Mouse (Mus musculus) embryo, embryonic 9.5 days (tissue): ENCODE data around the gene Mgat4e.
A peak's percentile ranks its signal among the peaks of the same experiment; 100 is the strongest.
"Not testable (repeated sequence)": the region's sequence is repeated elsewhere in the genome, so short reads cannot be mapped to it uniquely, and the experiment has no call there.

ENCODE experiments used
- DNase-seq: peaks from one replicate; pipeline ENCODE4 v3.0.0-alpha.2; 2017; ENCODE audit errors: extremely low spot score

The Mgat4e gene

DNA sequence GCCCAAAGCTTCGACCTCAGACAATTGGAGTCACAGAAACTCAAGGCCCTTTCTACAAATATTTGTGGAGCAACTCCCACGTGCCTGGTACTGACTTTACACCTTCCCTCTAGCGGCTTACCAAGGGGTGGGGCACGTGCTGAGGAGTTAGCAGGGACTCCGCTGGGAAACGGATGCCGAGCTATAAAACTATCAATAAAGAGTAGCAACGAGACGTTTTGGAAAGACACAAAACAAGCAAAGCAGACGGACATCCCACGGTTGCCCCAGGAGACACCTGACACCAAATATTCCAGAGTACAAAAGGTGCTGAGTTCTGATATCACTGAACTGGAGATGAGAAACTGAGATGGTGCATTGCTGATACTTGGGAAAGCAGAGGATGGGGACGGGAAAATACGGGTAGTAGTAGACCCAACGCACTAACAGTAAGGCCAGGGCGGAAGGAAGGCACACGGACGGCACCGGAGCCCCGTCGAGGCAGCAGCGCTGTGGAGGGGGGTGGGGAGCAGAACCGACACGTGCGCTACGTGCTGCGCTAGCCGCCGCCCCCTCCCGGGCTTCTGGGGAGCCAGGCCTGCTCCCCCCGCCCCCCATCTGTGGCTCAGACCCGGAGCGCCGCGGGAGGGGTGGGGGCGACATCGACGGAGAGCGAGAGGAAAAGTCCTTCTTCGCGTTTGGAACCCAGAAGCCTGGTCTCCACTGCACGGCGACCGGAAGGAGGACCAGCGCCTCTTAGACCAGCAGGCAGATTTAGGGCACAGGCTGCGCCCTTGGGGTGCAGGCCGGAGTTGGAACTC, 6.6 kb upstream of the Mgat4e start:
- DNase-seq = no peak

DNA sequence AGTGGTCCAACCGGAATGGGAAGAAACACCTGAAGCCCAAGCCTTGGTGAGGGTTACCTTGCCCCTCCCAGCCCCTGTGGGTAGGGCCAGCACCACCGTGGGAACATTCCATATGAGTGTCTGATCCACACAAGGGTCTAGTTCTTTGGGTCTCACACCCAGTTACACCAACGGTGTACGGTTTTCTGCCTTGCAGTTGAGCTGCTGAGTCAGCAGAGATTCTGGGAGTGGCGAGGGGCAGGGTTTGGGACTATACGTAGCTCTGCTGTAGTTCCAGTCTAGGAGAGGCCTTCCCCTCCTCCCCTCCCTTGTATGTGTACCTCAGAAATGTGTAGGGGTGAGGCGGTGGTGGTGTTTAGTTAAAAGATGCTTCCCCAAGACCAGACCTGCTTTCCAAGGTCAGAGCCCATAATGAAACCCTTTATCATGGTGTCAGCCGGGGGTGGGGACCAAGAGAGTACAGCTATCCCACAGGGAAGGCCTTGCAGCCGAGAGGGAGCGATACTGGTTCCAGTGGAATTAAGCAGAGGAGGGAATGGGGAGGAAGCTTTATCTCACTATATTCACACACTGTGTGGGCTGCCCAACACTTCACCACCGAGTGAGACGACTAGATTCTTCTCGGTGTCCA, 5.9 kb upstream of the Mgat4e start:
- DNase-seq = peak; percentile 25

DNA sequence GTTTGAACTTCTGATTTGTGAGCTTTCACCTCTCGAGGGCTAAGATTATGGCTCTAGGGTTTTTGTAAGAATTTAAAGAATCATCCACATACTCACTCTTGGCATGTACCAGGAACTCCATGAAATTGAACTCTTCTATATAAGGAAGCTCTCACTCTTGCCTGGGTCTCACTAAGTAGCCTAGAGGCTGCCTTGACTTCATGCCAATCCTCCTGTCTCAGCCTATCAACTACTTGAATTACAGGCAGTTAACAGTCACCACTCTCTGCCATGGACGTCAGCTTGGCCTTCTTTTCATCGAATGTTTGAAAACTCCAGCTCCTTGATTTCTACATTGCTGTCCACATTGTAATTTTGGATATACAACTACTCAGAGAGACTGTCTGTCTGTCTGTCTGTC, 2.9 kb upstream of the Mgat4e start:
- DNase-seq = no peak

DNA sequence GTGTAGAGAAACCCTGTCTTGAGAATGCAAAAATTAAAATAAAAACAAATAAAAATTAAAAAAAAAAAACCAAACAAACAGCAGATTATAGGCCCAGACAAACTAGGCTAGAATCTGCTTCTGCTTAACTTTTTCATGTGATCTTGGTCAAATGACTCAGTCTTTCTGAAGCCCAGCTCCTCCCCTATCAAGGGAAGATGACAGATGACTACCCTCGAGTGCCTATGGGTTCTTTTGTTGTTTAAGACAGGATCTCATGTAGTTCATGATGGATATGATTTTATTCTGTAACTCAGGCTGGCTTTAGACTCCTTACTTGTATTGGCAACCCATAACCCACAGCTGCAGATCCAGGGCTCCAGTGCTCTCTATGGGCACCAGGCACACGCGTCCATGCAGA, 2.4 kb upstream of the Mgat4e start:
- DNase-seq = no peak

DNA sequence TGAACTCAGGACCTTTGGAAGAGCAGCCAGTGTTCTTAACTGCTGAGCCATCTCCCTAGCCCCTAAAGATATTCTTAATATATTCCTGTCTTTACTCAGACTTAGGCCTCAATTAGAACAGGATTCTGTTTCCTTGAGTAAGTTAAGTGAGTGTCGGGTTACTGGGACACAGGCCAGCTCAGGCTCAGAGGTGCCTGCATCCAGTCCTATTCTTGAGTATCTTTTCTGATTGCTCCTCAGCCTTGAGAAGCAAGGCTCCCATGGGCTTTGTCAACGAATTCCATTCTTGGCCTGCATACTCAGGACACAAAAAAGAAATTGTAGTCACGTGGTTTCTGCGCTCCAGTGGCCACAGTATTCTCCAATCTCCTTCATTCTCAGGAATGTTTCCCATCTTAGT, 1.3 kb downstream of the Mgat4e start:
- no peak for DNase-seq

DNA sequence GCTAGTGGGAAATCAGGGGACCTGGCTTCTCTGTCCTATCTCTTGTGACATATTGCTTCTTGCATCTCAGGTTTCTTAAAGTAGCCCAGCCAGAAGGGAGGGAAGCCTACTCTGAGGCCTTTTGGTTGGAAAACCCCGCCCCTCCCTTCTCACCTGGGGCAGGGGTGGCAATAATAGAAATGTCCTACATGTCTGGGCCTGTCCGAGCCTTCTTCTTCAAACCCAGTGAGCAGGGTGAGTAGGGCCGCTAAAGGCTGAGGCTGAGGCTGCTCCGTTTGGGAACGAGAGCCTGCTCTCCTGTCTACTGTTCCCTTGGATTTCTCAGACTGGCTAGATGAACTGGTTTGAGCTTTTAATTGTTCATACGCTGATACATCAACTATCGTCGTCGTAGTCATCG, 8.9 kb downstream of the Mgat4e start:
- no peak for DNase-seq

DNA sequence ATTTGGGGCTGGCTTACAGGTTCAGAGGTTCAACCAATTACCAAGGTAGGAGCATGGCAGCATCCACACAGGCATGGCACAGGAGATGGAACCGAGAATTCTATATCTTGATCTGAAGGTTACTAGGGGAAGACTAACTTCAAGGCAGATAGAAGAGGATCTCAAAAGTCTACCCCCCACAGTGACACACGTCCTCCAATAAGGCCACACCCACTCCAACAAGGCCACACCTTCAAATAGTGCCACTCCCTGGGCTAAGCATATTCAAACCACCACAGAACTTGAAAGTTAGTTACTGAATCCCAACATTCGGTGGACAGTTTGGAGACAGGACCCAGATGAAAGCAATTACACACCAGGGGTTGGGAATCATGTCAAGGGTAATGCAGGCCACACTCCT, 14.0 kb downstream of the Mgat4e start:
- no peak for DNase-seq

DNA sequence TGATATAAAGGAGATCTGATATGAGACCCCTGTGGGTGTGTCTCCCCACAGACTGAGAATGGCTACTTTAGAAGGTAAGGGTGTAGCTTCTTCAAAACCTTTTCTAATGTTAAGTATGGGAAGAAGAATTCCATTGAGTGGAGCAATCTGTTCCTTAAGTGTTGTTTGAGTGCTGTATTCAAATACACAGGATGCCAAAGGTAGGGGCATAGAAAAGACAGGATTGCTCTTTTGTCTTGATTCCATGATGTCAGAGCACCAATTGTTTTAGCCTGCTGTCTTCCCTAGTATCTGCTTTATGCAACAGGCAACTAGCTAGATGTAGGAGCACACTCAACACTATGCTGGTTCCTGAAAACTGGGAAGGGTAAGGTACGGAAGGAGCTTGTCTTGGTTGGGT, 14.4 kb downstream of the Mgat4e start:
- no peak for DNase-seq

DNA sequence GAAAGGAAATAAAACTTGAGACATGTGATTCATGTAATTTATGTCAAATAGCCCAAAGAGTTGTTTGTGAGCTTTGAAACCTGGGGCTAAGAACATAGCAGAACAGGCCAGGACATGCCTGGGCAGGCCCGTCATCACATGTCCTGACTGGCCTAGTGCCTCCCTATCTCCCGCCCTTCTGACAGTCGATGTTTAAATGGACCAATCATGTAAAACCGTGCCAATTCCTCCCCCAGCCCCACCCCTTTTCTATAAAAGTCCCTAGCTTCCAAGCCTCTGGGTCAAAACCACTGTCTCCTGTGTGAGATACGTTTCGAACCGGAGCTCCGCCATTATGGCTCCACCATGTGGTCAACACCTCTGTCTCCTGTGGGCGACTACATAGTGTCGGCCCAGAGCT, 15.8 kb downstream of the Mgat4e start:
- not testable (repeated sequence) for DNase-seq

DNA sequence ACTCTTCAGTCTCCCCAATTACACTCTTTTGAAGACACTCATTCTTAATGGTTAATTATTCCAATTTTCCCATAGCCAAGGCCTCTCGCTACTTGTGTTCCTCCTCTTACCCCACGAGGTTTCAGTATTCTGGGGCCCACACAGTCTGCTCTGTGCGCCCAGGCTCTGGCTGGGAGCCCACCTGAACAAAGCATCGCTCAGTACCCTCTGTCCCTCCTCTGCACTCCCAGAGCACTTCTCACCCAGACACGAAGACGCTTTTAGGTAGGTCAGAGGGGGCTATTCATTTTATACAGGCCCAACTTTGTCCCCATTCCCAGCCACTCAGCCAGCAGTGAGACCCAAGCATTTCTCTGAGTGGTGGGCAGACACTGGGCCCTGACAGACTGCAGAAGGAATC, 18.9 kb downstream of the Mgat4e start:
- no peak for DNase-seq

DNA sequence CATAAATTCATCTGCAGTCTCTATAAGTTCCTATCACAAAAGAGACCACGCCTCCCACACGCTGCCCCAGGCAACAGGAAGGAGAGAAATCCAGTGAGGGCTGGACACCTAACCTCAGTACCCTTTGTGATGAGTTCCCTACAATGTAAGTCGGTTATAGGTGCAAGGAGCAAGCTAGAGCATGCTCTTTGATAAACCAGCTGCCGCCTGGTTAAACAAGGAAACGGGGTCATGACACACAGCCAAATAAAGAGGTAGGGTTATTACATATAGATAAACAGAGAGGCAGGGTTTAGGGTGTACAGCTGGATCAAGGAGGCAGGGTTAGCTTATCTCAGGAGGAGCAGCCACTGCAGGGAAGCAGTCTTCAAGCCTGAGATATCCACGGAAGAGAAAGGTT, 22.7 kb downstream of the Mgat4e start:
- DNase-seq = no peak

DNA sequence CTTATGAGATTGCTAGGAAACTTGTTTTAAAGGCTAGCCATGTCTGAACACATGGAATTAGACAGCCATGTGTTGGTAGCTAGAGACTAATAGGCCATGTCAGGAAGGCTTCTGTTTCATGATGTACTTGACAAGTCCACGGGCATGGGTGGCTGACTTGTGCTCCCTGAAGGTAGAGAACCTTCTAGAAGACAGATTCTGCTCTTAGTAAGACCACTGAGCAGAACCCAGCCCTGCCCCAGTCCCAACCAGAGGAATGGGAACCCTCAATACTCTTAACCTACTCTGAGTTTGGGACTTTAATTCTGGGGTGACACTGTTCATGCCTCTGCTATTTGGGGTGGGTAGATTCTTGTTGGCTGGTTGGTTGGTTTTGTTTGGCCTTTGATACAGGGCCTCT, 24.5 kb downstream of the Mgat4e start:
- no peak for DNase-seq

DNA sequence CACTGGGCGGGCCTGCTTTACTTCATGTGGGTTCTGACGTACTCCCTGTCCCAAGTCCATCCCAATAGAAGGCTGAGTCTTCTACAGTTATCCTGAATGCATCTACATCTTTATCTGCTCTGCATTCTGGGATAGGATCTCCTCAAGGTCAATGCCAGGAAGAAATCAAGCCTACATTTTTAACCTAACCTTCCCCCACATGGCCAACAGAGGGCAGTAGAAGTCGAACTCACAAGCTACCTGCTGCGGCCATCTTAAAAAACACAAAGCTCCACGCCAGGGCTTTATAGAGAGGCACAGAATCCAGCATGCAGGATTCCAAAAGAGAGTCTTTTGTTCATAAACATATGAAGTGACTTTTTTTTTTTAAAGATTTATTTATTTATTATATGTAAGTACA, 25.1 kb downstream of the Mgat4e start:
- no peak for DNase-seq

DNA sequence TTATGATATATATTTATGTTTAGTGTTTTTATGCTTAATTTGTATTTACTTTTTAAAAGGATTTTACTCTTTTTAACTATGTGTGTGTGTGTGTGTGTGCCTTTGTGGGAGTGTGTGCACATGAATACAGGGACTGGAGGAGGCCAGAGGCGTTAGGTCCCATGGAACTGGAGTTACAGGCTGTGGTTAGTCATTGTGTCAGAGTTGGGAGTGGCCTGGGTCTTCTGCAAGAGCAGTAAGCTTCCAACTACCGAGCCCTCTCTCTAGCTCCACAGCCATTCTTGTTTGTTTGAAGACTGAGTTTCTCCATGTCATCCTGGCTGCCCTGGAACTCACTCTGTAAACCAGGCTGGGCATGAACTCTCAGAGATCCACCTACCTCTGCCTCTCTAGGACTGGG, 27.2 kb downstream of the Mgat4e start:
- DNase-seq = no peak

DNA sequence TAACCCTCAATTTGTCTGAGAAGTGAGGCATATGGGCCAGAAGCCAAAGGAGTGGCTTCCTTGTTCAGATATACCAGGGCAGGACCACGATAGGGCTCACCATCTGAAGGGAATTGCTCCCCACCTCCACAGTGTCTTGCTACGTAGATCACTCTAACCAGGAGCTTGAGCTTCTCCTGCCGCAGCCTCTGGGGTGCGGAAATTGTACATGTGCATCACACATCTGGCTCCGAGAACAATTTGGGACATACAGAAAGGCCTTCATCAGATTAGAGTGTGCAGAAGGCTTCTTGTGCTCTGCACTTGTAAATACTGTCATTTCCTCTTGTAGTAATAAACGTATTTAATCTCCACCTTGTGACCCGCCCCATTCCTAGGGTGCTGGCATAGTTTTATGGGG, 28.3 kb downstream of the Mgat4e start:
- DNase-seq = no peak

DNA sequence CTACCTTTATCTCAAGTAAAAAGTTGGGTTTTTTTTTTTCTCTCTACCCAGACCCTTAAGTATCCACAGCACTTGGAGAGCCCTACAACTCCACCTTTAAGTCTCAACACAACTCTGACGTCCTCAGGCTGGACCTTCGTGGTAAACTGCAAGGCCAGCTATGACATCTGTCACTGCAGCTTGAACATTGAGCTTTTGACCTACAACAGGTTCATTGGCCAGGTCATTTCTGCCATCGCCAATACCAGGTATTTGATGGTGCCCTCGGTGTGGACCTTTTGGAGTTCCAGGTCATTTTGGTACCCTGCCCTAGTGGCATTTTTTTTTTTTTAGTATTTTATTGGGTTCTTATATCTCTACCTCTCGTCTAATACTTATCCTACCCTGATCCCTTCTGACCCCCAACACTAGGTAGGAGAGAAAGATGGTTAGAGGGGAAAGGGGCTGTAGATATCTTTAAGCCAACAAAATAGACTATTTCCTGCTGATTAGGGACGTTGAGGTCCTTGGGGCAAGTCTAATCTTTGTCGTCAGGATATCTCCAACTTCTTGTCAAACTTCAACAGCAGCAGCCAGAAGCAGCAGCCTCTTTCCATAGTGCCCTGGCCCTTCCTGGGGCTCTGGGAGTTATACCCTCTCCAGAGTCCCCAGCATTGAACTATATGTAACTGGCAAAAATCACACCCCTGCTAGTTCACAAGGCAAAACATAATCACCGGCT, 29.3 kb downstream of the Mgat4e start:
- DNase-seq = no peak

DNA sequence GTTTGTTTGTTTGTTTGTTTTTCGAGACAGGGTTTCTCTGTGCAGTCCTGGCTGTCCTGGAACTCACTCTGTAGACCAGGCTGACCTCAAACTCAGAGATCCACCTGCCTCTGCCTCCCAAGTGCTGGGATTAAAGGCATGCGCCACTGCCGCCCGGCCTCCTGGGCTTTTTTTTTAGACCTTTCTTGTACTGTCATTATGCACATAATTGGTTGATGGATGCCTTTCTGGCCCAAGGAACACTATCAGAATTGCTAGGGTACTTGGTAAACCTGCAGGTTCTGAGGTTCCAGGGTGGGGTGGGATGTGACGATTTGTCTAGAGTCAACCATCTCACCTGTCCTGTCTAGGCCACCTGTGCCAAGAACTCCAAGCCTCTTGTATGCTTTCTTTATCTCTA, 30.3 kb downstream of the Mgat4e start:
- not testable (repeated sequence) for DNase-seq

DNA sequence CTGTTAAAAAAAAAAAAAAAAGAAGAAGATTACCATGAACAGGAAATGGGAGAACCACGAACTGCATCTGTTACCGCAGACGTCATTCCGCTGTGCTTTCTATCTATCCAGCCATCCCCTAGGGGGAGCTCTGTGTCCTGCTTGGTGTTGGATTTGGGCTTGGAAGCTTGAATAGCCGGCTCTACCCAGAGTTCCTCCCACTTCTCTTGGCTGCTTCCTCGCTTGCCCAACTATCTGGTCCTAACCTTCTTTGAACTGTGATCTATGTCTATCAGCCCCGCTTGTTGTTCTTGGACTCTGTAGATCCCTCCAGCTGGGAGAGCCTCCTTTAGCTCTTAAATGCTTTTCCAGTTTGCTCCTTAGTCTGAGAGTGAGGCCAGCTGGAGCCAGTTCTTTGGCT, 30.8 kb downstream of the Mgat4e start:
- peak; percentile 71 for DNase-seq

DNA sequence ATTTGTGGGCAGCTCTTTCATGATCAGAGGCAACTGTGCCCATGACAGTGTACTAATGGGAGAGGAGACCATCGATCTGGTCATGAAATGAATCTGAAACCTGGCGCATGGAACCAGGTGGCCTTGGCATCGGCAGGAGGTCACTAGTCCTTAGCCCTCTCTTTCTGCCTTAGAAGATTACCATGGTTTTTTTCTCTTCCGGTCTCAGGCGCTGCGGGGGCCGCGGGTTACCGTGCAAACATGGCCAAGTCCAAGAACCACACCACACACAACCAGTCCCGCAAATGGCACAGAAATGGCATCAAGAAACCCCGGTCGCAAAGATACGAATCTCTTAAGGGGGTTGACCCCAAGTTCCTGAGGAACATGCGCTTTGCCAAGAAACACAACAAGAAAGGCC, 31.6 kb downstream of the Mgat4e start:
- DNase-seq = not testable (repeated sequence)

DNA sequence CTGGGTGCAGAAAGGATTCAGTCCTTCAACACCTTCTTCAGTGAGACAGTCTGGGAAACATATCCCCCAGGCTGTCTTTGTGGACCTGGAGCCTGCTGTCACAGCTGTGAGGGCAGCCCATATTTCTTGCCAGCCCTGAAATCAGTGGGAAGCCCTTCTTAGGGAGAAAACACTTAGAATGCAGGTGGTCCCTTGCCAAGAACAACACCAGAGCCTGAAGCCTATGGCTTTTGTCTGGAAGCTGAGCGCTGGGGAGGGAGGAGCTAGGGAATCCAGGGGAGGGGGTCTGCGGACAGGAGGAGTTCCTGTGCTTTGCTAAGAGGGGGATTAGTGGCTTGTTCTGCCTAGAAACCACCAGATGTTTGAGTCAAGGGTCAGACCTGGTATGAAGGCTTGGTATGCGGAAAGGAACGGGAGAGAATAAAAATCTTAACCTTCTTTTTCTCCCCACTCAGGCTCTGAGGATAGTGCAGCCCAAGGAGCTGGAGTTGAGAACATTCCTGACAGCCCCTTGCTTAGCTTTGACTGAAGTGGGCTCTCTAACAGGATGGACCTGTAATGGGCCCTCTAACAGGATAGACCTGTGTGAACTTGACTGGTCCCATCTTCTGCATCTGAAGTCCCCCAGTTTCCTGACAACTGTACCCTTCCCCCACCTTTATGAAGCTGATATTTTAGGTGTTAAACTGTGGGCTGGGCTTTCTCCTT, 32.8 kb downstream of the Mgat4e start:
- peak; percentile 42 for DNase-seq

DNA sequence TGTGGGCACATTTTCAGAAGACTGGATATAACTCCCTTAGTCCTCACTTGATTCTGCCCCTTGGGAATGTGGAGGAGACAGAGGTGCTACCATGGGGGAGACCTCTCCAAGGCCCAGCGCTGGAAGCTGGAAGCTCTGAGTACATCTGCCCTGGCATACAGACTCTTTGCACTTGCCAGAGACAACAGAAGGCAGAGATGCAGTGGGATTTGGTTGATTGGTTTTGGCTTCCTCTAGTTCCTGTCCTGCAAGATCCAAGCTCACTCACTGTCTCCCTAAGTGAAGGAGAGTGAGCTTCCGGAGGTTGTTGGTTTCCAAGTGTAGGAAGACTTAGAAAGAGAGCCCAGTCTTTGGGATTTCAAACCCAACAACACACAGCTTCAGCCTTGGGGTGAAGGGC, 33.6 kb downstream of the Mgat4e start:
- DNase-seq = no peak

DNA sequence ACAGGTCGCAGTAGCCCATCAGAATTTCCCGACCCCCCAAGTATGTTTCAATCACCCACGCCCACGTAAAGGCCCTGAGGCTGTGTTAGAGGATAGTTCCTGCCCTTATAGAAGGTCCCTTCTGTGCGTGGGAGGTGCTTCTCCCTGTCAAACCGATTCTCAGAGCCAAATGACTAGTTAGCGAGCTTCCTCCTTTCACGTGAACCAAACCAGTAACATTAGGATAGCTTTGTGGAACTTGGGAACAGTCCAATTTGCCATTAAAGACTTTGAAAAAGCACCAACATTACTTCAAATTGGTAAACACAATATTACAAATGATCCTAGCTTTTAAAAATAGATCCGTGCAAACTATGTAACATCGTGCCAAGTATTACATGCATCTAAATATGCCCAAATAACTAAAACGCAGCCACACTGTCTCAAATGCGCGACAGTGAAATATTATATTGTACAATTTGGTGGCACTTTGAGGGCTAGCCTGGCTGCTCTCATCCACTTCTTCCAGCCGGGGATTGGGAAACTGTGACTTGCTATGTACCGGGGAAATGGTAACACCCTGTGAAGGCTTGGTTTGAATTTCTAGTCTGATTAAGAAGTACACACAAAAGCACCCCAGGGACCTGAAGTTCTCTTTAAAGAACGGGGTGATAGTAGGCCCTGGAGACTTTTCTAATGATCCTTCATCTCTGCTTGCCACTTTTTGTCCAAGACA, 35.4 kb downstream of the Mgat4e start:
- DNase-seq = no peak
